Mouse (Mus musculus) olfactory bulb, adult 2 months (tissue): Measurements from ENCODE around the gene St6galnac3. TPM values are rescaled to one million over a fixed set of nuclear protein-coding genes. Genes with fewer than 3 reads are reported as not detected.

Experiments
- H3K27ac ChIP-seq: fragments of 200-500 bp; 2 replicates; pipeline ENCODE4 v1.5.1; 2012; ENCODE audit warnings: low read depth, low read length; ENCODE audit not compliant: insufficient read depth
- H3K4me1 ChIP-seq: fragments of 200-500 bp; 2 replicates; pipeline ENCODE4 v1.6.1; 2012; ENCODE audit warnings: low read length; ENCODE audit not compliant: control insufficient read depth, insufficient read depth
- H3K4me3 ChIP-seq: fragments of 200-500 bp; 2 replicates; pipeline ENCODE4 v1.5.1; 2012; ENCODE audit warnings: mild to moderate bottlenecking, low read depth, low read length, moderate library complexity; ENCODE audit not compliant: insufficient read depth
- CTCF ChIP-seq: fragments of 200-500 bp; IDR thresholded peaks from 2 replicates; pipeline ENCODE4 v1.5.1; 2012; ENCODE audit warnings: low read depth, mild to moderate bottlenecking, low read length, moderate library complexity; ENCODE audit not compliant: insufficient read depth
- POLR2A ChIP-seq: fragments of 200-500 bp; IDR thresholded peaks from 2 replicates; pipeline ENCODE4 v1.6.1; 2012; ENCODE audit warnings: mild to moderate bottlenecking, low read depth, low read length, moderate library complexity; ENCODE audit not compliant: insufficient read depth
- WGBS: fragments of 180-500 bp; shearing (Covaris S2); methylation state at CpG from one replicate; pipeline ENCODE4 v1.1.7; 2018; 5-methylcytosine and 5-hydroxymethylcytosine counted together
- polyA plus RNA-seq: library from polyadenylated mRNA; stranded (reverse); fragments of >200 nt; gene quantifications from 2 replicates; pipeline ENCODE4 v1.2.4, GENCODE M21; 2012; ENCODE audit warnings: low replicate concordance; ENCODE audit not compliant: missing spikeins, insufficient read depth, insufficient read length

Gene St6galnac3
- polyA plus RNA-seq, 1 experiment = not detected

- H3K4me1 ChIP-seq = no peaks in the 10 kb centered on the region
- no peak overlapping the region for H3K4me3 ChIP-seq
- H3K27ac ChIP-seq = no peak overlapping the region
- TF ChIP-seq POLR2A (no peak), CTCF (no peak)
- 89% methylated on average over 2 of the region's 2 CpGs for WGBS
Measured at GRCm38 (mm10) chr3:153208186-153208585, 516.8 kb downstream of the St6galnac3 start.

GRCm38 (mm10) chr3:153204046-153204445, 520.9 kb downstream of the St6galnac3 start:
- Histone ChIP-seq H3K4me1 (peaks cover 7% of the 10 kb centered on the region; the same call in 1 of the 2 replicates), H3K27ac (no peak overlapping the region), H3K4me3 (no peak overlapping the region)
- WGBS = 78% methylated on average over 5 of the region's 5 CpGs
- TF ChIP-seq POLR2A = no peak
- no peak for TF ChIP-seq CTCF

GRCm38 (mm10) chr3:153201835-153202234, 523.1 kb downstream of the St6galnac3 start:
- Histone ChIP-seq H3K4me3 (no peak overlapping the region), H3K4me1 (peaks cover 7% of the 10 kb centered on the region; the same call in 1 of the 2 replicates), H3K27ac (no peak overlapping the region)
- WGBS = 77% methylated on average over 10 of the region's 10 CpGs
- TF ChIP-seq POLR2A (no peak), CTCF (no peak)

DNA sequence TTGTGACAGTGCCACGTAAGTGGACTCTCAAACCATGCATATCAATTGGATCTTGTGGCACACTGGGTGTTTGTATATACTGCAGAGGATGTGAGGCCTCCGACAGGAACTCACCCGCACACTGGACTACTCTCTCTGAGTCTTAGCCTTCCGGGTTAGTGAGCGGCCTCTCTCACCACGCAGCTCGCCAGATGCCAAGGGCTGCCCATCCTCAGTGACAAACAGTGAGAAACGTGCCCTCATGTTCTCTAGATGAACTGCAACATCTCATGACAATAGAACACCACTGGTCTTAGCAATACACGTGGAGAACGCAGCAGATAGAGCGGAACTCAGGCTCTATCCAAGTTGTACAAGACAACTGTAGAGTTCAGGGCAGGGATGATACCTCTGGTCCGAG, 524.2 kb downstream of the St6galnac3 start:
- 93% methylated on average over 12 of the region's 12 CpGs for WGBS
- Histone ChIP-seq H3K4me3 (no peak overlapping the region), H3K4me1 (peaks cover 7% of the 10 kb centered on the region; the same call in 1 of the 2 replicates), H3K27ac (no peak overlapping the region)
- TF ChIP-seq CTCF = no peak
- TF ChIP-seq POLR2A = no peak

GRCm38 (mm10) chr3:153200076-153200475, 524.9 kb downstream of the St6galnac3 start:
- H3K4me1 ChIP-seq = peaks cover 7% of the 10 kb centered on the region; the same call in 1 of the 2 replicates
- TF ChIP-seq CTCF (no peak), POLR2A (no peak)
- no peak overlapping the region for H3K4me3 ChIP-seq
- H3K27ac ChIP-seq = no peak overlapping the region
- WGBS = 95% methylated on average over 11 of the region's 11 CpGs

GRCm38 (mm10) chr3:153199251-153199650, 525.7 kb downstream of the St6galnac3 start:
- TF ChIP-seq POLR2A (no peak), CTCF (no peak)
- H3K4me3 ChIP-seq = no peak overlapping the region
- 77% methylated on average over 8 of the region's 8 CpGs for WGBS
- no peak overlapping the region for H3K27ac ChIP-seq
- H3K4me1 ChIP-seq = peaks cover 7% of the 10 kb centered on the region; the same call in 1 of the 2 replicates

DNA sequence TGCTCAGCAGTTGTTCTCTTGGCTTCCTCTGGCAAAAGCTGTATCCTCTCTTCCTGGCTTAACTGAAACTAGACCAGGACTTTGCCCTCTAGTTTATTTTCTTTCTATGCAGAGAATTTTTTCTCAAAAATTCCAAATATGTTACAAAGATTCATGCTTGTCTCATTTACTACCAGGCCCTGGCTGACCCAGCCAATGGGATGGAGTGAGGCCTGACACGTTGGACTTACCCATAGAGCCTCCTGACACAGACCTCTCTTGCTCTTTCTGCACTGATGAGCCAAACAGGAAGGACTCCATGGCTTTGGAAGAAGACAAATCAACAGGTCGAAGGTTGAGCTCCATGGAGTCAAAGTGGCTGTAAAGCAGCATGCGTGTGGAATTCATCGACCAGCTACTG, 526.5 kb downstream of the St6galnac3 start:
- Histone ChIP-seq H3K4me3 (no peak overlapping the region), H3K27ac (no peak overlapping the region), H3K4me1 (peaks cover 7% of the 10 kb centered on the region; the same call in 1 of the 2 replicates)
- TF ChIP-seq CTCF = no peak
- TF ChIP-seq POLR2A = no peak
- 85% methylated on average over 4 of the region's 4 CpGs for WGBS

- Histone ChIP-seq H3K27ac (no peak overlapping the region), H3K4me1 (no peaks in the 10 kb centered on the region), H3K4me3 (no peak overlapping the region)
- WGBS = 88% methylated on average over 7 of the region's 7 CpGs
- TF ChIP-seq POLR2A = no peak
- no peak for TF ChIP-seq CTCF
Measured at GRCm38 (mm10) chr3:153193025-153193424, 531.9 kb downstream of the St6galnac3 start.

GRCm38 (mm10) chr3:153190742-153191141, 534.2 kb downstream of the St6galnac3 start:
- no peak for TF ChIP-seq CTCF
- no peak for TF ChIP-seq POLR2A
- H3K27ac ChIP-seq = no peak overlapping the region
- no peaks in the 10 kb centered on the region for H3K4me1 ChIP-seq
- no peak overlapping the region for H3K4me3 ChIP-seq
- WGBS = 74% methylated on average over 2 of the region's 2 CpGs

DNA sequence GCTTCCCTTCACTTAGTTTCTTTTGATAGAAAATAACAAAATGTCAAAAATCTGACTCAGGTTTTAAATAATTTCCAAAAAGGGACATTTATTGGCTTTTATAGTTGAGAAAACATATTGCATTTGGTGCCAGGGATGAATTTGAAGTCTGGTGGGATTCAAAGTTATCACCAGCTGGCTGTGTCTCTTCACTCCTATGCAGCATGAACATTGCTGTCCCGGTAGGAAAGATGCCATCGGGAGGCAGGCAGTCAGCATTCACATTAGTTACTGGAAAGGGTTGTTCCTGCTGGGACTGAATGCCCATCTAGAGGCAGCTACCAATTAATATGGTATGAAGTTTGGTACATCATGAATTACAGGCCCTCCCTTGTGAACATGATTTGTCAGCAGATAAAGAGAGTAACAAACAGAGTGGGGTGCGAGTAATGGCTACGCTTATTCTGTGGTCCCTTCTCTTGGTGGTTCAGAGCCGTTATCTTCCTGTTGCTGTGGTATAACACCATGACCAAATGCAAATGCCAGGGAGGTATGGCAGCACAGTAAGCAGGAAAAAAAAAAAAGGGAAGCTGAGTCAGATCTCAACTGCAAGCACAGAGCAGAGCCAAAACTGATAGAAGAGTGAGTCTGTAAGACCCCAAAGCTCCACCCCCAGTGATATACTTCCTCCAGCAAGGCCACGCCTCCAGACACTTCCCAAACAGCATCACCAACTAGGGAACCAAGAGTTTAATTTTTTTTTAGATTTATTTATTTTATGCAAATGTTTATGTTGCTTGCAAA, 535.1 kb downstream of the St6galnac3 start:
- no peak overlapping the region for H3K27ac ChIP-seq
- WGBS = 61% methylated on average over 6 of the region's 6 CpGs
- no peak overlapping the region for H3K4me3 ChIP-seq
- no peaks in the 10 kb centered on the region for H3K4me1 ChIP-seq
- TF ChIP-seq CTCF (no peak), POLR2A (no peak)
